Mouse (Mus musculus) C2C12 (cell line): ENCODE results near the gene Soat2.

Source experiments
- CEBPB ChIP-seq: IDR thresholded peaks from one replicate; pipeline ENCODE4 v1.6.1; 2011; ENCODE audit warnings: low read depth, mild to moderate bottlenecking, control low read depth, moderate library complexity
- CTCF ChIP-seq: IDR thresholded peaks from one replicate; pipeline ENCODE4 v1.5.1; 2011; ENCODE audit not compliant: control insufficient read depth, insufficient read depth, insufficient read length
- FOSL1 ChIP-seq: IDR thresholded peaks from one replicate; pipeline ENCODE4 v1.8.0; 2011; ENCODE audit warnings: mild to moderate bottlenecking, low read length; ENCODE audit not compliant: poor library complexity, insufficient read depth, severe bottlenecking
- MAX ChIP-seq: IDR thresholded peaks from one replicate; pipeline ENCODE4 v1.6.1; 2011; ENCODE audit warnings: mild to moderate bottlenecking, control low read depth
- MYOD1 ChIP-seq: IDR thresholded peaks from one replicate; pipeline ENCODE4 v1.6.1; 2011; ENCODE audit warnings: low read depth; ENCODE audit not compliant: control insufficient read depth, insufficient read length
- MYOG ChIP-seq: IDR thresholded peaks from one replicate; pipeline ENCODE4 v1.6.1; 2011; ENCODE audit not compliant: control insufficient read depth, insufficient read length; ENCODE audit errors: extremely low read depth

DNA sequence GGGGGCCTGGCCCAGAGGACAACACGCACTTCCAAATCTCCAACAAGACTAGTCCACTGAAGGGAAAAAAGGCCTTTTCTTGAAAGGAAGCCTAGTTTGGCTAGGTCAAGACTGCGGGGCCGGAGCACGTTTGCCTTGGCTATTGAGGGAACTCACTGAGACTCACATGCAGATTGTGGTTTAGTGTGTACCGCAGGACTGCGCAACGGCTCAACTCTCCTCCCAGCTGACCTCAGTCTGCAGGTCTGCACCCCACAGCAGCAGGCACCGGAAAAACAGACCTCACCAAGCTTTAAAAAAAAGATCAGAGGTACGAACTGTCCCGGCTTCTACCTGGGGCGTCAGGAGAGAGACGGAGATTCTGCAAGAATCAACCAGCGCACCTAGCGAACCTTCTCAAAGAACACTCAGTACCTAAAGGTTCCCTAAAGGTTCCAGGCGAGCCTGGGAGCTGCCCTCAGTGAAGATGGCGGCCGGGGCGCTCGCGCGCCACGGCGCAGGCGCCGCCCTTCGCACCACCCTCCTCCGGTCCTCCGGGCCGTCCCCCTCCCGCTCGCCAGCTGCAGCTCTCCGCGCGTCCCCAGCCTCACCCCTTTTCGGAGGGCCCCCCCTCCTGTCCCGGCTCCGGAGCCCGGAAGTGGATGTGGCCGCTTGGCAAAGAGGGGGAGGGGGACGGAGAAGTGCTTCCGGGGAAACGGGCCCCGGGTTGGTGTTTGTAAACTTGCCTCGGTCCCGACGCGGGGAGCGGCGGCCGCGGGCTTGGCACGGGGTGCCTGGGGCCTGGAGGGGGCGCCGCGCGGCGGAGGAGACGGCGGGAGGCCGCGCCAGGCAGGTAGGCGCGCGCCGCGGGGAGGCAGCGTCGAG lies 52.9 kb downstream of the Soat2 start, which contains the start of gene Zfp740:
- TF ChIP-seq MYOG (no peak), CTCF (peak; percentile 15), MAX (peak; percentile 52), FOSL1 (no peak), MYOD1 (no peak), CEBPB (peak; percentile 88)
